Mouse (Mus musculus): ENCODE data around the gene Actr1b.

DNA sequence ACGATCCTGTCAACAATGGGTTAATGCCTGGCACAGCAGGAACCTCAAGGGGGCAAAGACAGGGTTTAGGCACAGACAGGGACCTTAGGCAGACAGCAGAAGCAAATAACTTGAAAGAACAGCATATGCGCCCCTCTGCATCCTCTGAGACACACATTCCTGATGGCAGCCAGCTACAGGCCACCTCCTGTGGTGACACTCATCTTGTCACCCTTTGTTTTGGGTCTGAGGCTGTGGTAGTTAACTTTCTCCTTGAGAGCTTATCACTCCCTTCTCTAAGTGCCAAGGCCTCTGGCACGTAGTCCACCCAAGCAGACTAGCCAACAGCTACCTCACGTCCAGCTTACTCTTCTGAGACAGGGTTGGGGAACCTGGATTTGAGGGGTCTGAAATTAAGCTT lies 31.4 kb upstream of the Actr1b start:
- TF ChIP-seq CTCF (IDR thresholded peaks at IDR 0.05; ENCODE audit: low read depth, low read length) (no peak), EP300 (IDR thresholded peaks at IDR 0.05; ENCODE audit: insufficient read depth, low read depth, low read length) (no peak), POLR2A (IDR thresholded peaks at IDR 0.05; ENCODE audit: insufficient read depth, low read length) (no peak)

All from ES-Bruce4 (cell line).